Mouse (Mus musculus): Measurements from ENCODE around the gene Cmtm2b.

Gene Cmtm2b

DNA sequence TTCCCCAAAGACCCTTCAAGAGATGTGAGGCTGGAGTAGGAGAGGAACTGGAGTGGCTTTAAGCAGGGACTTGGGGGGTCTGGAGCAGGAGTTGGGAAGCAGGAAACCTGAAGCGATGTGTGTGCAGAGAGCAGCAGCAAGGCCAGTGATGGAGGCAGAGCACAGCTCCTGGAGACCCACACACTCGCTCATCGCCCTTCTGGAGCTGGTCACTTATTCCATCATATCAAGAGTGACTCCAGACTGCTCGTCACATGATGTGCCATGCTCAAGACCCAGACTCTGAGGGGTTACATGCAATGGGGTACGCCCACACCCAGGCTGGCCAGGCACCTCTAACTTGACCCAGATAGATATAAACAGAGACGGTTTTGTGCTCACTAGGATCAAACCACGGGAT is 58.2 kb downstream of the Cmtm2b start:
- no peak for DNase-seq (ENCODE audit: low spot score in 2 of 2)

Data from right cerebral cortex, postnatal 10 days (tissue).